Mouse (Mus musculus): ENCODE results near the gene Btbd35f26. TPM values are rescaled to one million over a fixed set of nuclear protein-coding genes. Genes with fewer than 3 reads are reported as not detected.

The Btbd35f26 gene
- polyA plus RNA-seq (2015; fragmentation: Nextera tagmentation; extraction: Ambion mirVana): not detected in 2 replicates

DNA sequence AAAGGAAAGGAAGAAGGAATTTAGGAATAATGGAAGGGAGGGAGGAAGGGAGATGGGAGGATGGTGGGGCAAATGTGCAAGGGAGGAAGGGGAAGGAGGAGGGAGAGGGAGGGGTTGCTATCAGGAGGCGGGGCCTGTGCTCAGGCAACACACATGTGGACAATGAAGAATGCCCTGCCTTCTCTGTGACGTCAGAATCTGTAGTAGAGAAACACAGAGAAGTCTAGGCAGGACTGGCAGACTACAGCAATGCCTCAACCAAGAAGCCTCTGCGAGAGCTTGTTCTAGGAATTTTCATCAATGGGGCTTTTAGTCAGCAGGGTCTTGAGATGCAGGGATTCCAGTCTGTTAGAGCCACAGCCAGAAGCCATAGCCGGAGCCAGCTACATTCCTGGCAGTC lies at the start of gene Btbd35f26:
TSS of gene Btbd35f26 (plus strand) at position 301 of the 400 bp plus-strand sequence.

DNA sequence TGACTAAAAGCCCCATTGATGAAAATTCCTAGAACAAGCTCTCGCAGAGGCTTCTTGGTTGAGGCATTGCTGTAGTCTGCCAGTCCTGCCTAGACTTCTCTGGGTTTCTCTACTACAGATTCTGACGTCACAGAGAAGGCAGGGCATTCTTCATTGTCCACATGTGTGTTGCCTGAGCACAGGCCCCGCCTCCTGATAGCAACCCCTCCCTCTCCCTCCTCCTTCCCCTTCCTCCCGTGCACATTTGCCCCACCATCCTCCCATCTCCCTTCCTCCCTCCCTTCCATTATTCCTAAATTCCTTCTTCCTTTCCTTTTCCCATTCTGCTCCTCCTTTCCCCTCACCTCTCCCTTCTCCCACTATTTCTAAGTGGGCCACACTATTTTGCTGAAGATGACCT lies 47.6 kb downstream of the Btbd35f26 start, which contains the start of gene Btbd35f19:
TSS of gene Btbd35f19 (minus strand) at position 101 of the 400 bp plus-strand sequence.

Other genes starting within 250 kb of the Btbd35f26 start
- gene Btbd35f29, start 218.8 kb upstream of the Btbd35f26 start, polyA plus RNA-seq (2015; fragmentation: Nextera tagmentation; extraction: Ambion mirVana): not detected in 2 replicates
- not detected in 2 replicates for gene Spin2f, start 82.6 kb upstream of the Btbd35f26 start, polyA plus RNA-seq (2015; fragmentation: Nextera tagmentation; extraction: Ambion mirVana)
- not detected in 2 replicates for gene Btbd35f19, start 47.5 kb downstream of the Btbd35f26 start, polyA plus RNA-seq (2015; fragmentation: Nextera tagmentation; extraction: Ambion mirVana)
- not detected in 2 replicates for gene Gm21883, start 237.8 kb downstream of the Btbd35f26 start, polyA plus RNA-seq (2015; fragmentation: Nextera tagmentation; extraction: Ambion mirVana)

Data from skeletal muscle tissue, postnatal 0 days (tissue).